ENCODE assay signal across 17 mouse cellular contexts in genomic region chr5:45549586-45549985, GRCm38 (mm10).
"Had no signal": no experiment of that assay in that cellular context is flagged by ENCODE, and none has a peak within 500 bp of the region (broad histone marks: within the 10 kb centered on the region; RNA-seq: fewer than 3 reads in every experiment).

No protein-coding gene starts in this region.

- DNase-seq: retina, postnatal 1 day; right cerebral cortex, adult 18-20 months; right cerebral cortex, postnatal 14 days; right cerebral cortex, postnatal 25 days; right cerebral cortex, postnatal 4 days; spleen, adult 18-20 months; thymus, adult 18-20 months; thymus, adult 2 months; thymus, postnatal 14 days; thymus, postnatal 25 days; thymus, postnatal 36 days; thymus, postnatal 4 days had no signal

- H3K4me3 ChIP-seq: neural tube, embryonic 12.5 days; neural tube, embryonic 13.5 days; neural tube, embryonic 15.5 days; stomach, embryonic 15.5 days had no signal

- H3K36me3 ChIP-seq: neural tube, embryonic 12.5 days; neural tube, embryonic 13.5 days; stomach, embryonic 15.5 days had no signal

- H3K4me1 ChIP-seq: neural tube, embryonic 12.5 days; neural tube, embryonic 13.5 days; neural tube, embryonic 15.5 days; stomach, embryonic 15.5 days had no signal

- H3K9me3 ChIP-seq: neural tube, embryonic 12.5 days; neural tube, embryonic 13.5 days; neural tube, embryonic 15.5 days; stomach, embryonic 15.5 days had no signal

- H3K9ac ChIP-seq: neural tube, embryonic 12.5 days; neural tube, embryonic 13.5 days; neural tube, embryonic 15.5 days; stomach, embryonic 15.5 days had no signal

- H3K27me3 ChIP-seq: neural tube, embryonic 12.5 days; neural tube, embryonic 13.5 days; neural tube, embryonic 15.5 days; stomach, embryonic 15.5 days had no signal

- H3K27ac ChIP-seq: neural tube, embryonic 12.5 days; neural tube, embryonic 13.5 days; neural tube, embryonic 15.5 days; stomach, embryonic 15.5 days; stomach, postnatal 0 days had no signal

- H3K4me2 ChIP-seq: neural tube, embryonic 12.5 days; neural tube, embryonic 13.5 days; neural tube, embryonic 15.5 days; stomach, embryonic 15.5 days had no signal
